Mouse (Mus musculus) liver, embryonic 14.5 days (tissue): Measurements from ENCODE around the gene Zcchc3.

Experiments
- CTCF ChIP-seq: IDR thresholded peaks from 2 replicates; pipeline ENCODE4 v1.5.1; 2016; ENCODE audit warnings: antibody characterized with exemption, low read depth, control low read depth
- EP300 ChIP-seq: IDR thresholded peaks from 2 replicates; pipeline ENCODE4 v1.6.1; 2016; ENCODE audit warnings: antibody characterized with exemption, low read depth

- TF ChIP-seq CTCF (no peak), EP300 (no peak)
Measured at GRCm38 (mm10) chr2:152373547-152373946, 41.3 kb downstream of the Zcchc3 start.
